Mouse (Mus musculus) C2C12 (cell line): Measurements from ENCODE around the gene Tsnax.

Experiments used
- CTCF ChIP-seq: IDR thresholded peaks from one replicate; pipeline ENCODE4 v1.5.1; 2011; ENCODE audit not compliant: control insufficient read depth, insufficient read depth, insufficient read length
- MAX ChIP-seq: IDR thresholded peaks from one replicate; pipeline ENCODE4 v1.6.1; 2011; ENCODE audit warnings: mild to moderate bottlenecking, control low read depth

DNA sequence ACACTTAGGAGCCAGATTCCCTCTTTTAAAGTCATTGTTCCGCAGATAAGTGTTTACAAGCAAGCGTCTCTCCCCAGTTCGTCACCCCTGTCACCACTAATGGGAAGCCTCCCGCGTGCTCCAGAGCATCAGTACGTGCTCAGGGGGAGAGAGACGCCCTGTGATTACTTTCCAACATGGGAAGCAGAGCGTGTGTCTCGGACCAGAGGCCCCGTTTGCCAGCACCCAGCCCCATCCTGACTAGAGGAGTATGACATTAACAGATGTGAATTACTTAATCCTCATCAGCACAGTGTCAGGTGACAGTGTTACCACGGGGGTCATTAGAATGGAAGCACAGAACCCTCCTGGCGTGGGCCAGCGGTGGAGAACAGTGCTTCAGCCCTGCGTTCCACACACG, 25.9 kb downstream of the Tsnax start:
- TF ChIP-seq CTCF (no peak), MAX (no peak)
